ENCODE assay signal across 12 mouse cellular contexts in the genomic region with DNA sequence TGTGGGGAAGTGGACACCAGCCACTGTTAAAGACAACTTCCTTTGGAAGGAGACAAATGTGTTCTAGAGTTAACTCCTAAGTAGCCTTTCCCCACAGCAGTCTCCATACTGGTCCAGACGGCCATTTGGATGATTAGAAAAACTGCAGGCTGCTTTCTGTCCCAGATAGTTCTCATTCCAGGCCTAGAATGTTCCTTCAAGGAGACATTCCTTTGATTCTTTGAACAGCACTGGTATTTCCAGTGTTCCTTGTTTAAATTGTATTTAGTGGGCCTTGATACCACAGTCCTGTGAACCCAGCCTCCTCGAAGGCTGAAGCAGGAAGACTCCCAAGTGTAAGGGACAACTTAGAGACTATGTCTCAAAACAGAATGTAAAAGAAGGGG. TPM values are rescaled to one million over a fixed set of nuclear protein-coding genes. Genes with fewer than 3 reads are reported as not detected.
"Had no signal": no experiment of that assay in that cellular context is flagged by ENCODE, and none has a peak within 500 bp of the region (broad histone marks: within the 10 kb centered on the region; RNA-seq: fewer than 3 reads in every experiment).

No protein-coding gene starts in this region.

- H3K36me3 ChIP-seq: limb, embryonic 10.5 days; midbrain, embryonic 13.5 days; neural tube, embryonic 15.5 days had no signal

- H3K27me3 ChIP-seq: midbrain, embryonic 13.5 days; neural tube, embryonic 15.5 days had no signal

- H3K4me3 ChIP-seq: left cerebral cortex, adult 2 months; limb, embryonic 10.5 days; midbrain, embryonic 13.5 days; neural tube, embryonic 15.5 days had no signal

- H3K4me1 ChIP-seq: midbrain, embryonic 13.5 days; neural tube, embryonic 15.5 days had no signal

- H3K9ac ChIP-seq: liver, embryonic 14.5 days; midbrain, embryonic 13.5 days; neural tube, embryonic 15.5 days had no signal

- H3K27ac ChIP-seq: left cerebral cortex, adult 2 months; limb, embryonic 10.5 days; liver, embryonic 14.5 days; midbrain, embryonic 13.5 days; neural tube, embryonic 15.5 days; stomach, postnatal 0 days had no signal

RNA-seq across cellular contexts. Expression of a gene that starts 26.8 kb away (rescaled TPM):
- total RNA-seq: megakaryocyte progenitor cell, adult 5-6 weeks had no signal
- polyA plus RNA-seq: inflammation-experienced regulatory T-cells, adult 6 months had no signal

RNA-seq across cellular contexts. Expression of a gene that starts 36.4 kb away (rescaled TPM):
- total RNA-seq: megakaryocyte progenitor cell, adult 5-6 weeks had no signal
- polyA plus RNA-seq: inflammation-experienced regulatory T-cells, adult 6 months; intestine, postnatal 0 days; limb, embryonic 10.5 days; liver, embryonic 14.5 days; neural tube, embryonic 11.5 days; thymus, adult 2 months; urinary bladder, adult 2 months had no signal
